Mouse (Mus musculus): ENCODE results near the gene Gatad2a. TPM values are rescaled to one million over a fixed set of nuclear protein-coding genes. Genes with fewer than 3 reads are reported as not detected.
A peak's percentile ranks its signal among the peaks of the same experiment; 100 is the strongest.
"Not testable (repeated sequence)": the region's sequence is repeated elsewhere in the genome, so short reads cannot be mapped to it uniquely, and the experiment has no call there.

Gatad2a gene
- polyA plus RNA-seq, 1 experiment from 2014 or later = 18.9 TPM

DNA sequence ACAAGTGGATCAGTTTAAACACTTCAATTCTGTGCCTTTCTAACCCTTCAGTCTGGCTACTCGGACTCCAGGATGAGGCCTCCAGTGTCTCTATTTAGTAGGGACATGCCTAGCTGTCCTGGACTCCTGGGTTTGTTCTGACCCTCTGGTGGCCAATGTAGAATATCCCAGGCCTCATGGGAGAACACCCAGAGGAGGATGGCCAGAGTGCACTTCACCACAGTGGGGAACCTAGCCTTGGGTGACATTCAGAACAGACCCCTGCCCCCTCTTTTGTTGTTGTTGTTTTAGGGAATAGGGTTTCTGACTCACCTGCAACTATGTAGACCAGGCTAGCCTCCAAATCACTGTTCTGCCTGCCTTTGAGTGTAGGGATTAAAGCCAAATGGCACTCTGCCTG lies 18.8 kb upstream of the Gatad2a start:
- 54% methylated on average over 1 of the region's 1 CpGs for WGBS (ENCODE audit: insufficient replicate concordance)
- peaks cover 17% of the 10 kb centered on the region for H3K36me3 ChIP-seq (ENCODE audit: control insufficient read depth, insufficient read depth)
- ATAC-seq (ENCODE audit: low read depth) = no peak

DNA sequence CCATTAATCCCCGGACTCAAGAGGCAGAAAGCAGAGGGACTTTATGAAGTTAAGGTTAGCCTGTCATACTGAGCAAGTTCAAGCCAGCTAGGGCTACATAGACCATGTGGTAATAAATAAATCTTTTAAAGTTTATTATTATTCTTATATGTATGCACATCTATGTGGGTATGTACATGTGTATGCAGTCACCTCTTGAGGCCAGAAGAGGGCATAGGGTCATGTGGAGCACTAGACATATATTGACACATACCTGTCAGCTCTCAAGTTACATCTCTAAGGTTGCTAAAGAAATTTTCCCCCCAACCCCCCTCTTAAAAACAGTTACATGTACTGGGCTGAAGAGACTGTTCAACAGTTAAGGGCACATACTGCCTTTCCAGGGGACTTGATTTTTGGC lies 16.6 kb upstream of the Gatad2a start:
- 79% methylated on average over 1 of the region's 1 CpGs for WGBS (ENCODE audit: insufficient replicate concordance)
- H3K4me1 ChIP-seq (ENCODE audit: control insufficient read depth, low read depth, low read length) = no peaks in the 10 kb centered on the region
- H3K4me3 ChIP-seq (ENCODE audit: low read depth, low read length) = no peak overlapping the region
- H3K27me3 ChIP-seq (ENCODE audit: control insufficient read depth, insufficient read depth, low read depth, low read length) = no peaks in the 10 kb centered on the region
- H3K27ac ChIP-seq (ENCODE audit: low read length) = no peak overlapping the region
- H3K9me3 ChIP-seq (replicated peaks; ENCODE audit: control insufficient read depth, low read length) = no peaks in the 10 kb centered on the region
- no peak for ATAC-seq (ENCODE audit: low read depth)
- no peaks in the 10 kb centered on the region for H3K36me3 ChIP-seq (ENCODE audit: control insufficient read depth, insufficient read depth)
- H3K9ac ChIP-seq (ENCODE audit: low read depth, low read length) = no peak overlapping the region
- no peak overlapping the region for H3K4me2 ChIP-seq (ENCODE audit: low read depth, low read length)

More for the DNA sequence above, 18.8 kb upstream of the Gatad2a start:
- Histone ChIP-seq H3K4me3 (ENCODE audit: low read depth, low read length) (no peak overlapping the region), H3K27me3 (ENCODE audit: control insufficient read depth, insufficient read depth, low read depth, low read length) (no peaks in the 10 kb centered on the region), H3K9me3 (replicated peaks; ENCODE audit: control insufficient read depth, low read length) (no peaks in the 10 kb centered on the region), H3K4me1 (ENCODE audit: control insufficient read depth, low read depth, low read length) (no peaks in the 10 kb centered on the region), H3K9ac (ENCODE audit: low read depth, low read length) (no peak overlapping the region), H3K4me2 (ENCODE audit: low read depth, low read length) (no peak overlapping the region), H3K27ac (ENCODE audit: low read length) (no peak overlapping the region)

DNA sequence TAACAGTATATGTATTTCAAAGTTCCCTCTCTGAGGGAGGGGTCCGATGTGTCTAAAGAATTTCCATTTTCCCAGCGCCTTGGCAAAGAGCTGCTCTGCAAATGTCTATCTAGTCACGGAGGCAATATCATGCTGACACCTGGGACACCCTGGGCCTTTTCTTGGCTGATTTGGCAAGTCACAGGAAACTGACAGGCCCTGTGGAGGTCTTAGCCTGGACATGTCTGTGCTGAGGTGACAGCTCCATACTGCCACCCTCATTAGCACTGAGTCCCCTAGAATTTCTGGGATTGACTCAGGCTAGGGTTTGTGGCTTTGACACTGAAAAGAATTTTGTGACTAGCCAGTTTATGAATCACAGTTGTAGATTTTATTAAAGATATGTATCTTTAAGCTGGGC lies 16.2 kb upstream of the Gatad2a start:
- no peak overlapping the region for H3K4me2 ChIP-seq (ENCODE audit: low read depth, low read length)
- H3K9me3 ChIP-seq (replicated peaks; ENCODE audit: control insufficient read depth, low read length) = no peaks in the 10 kb centered on the region
- H3K27ac ChIP-seq (ENCODE audit: low read length) = no peak overlapping the region
- no peaks in the 10 kb centered on the region for H3K4me1 ChIP-seq (ENCODE audit: control insufficient read depth, low read depth, low read length)
- ATAC-seq (ENCODE audit: low read depth) = no peak
- H3K9ac ChIP-seq (ENCODE audit: low read depth, low read length) = no peak overlapping the region
- no peak overlapping the region for H3K4me3 ChIP-seq (ENCODE audit: low read depth, low read length)
- WGBS (ENCODE audit: insufficient replicate concordance) = 41% methylated on average over 3 of the region's 3 CpGs
- H3K36me3 ChIP-seq (ENCODE audit: control insufficient read depth, insufficient read depth) = no peaks in the 10 kb centered on the region
- H3K27me3 ChIP-seq (ENCODE audit: control insufficient read depth, insufficient read depth, low read depth, low read length) = no peaks in the 10 kb centered on the region

DNA sequence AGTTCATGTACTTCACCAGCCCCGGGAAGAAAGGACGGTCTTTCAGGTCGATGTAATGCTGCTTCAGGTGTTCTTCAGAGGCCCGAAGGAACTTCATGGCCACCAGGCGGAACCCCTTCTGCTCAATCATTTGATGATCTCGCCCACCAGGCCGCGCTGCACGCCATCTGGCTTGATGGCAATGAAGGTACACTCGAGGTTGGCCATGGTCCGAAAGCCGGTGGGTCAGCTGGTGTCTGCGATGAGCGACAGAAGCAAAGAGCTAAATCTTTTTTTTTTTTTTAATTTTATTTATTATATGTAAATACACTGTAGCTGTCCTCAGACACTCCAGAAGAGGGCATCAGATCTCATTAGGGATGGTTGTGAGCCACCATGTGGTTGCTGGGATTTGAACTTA lies 14.6 kb upstream of the Gatad2a start:
- H3K4me3 ChIP-seq (ENCODE audit: low read depth, low read length); H3K4me2 ChIP-seq (ENCODE audit: low read depth, low read length); ATAC-seq (ENCODE audit: low read depth); H3K27me3 ChIP-seq (ENCODE audit: control insufficient read depth, insufficient read depth, low read depth, low read length); H3K36me3 ChIP-seq (ENCODE audit: control insufficient read depth, insufficient read depth); H3K9me3 ChIP-seq (replicated peaks; ENCODE audit: control insufficient read depth, low read length); H3K27ac ChIP-seq (ENCODE audit: low read length); H3K9ac ChIP-seq (ENCODE audit: low read depth, low read length); H3K4me1 ChIP-seq (ENCODE audit: control insufficient read depth, low read depth, low read length): not testable (repeated sequence)
- 82% methylated on average over 14 of the region's 14 CpGs for WGBS (ENCODE audit: insufficient replicate concordance)

DNA sequence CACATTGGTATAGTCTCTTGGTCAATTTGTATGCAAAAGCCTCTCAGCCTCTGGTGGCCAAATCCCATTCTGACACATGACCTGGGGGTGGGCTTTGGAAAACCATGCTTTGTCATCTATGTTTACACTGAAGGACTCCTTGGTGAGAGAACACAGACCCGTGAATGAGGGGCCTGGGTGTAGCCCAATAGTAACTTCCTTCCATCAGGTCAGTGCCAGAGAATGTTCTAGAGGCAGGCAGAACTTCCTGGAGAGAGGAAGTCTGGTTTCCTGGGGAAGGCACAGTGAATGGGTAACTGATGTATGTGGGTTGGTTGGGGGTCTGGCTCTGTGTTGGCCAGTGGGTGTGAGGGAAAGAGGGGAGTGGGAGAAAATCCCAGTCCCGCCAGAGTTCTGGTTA lies 9.0 kb upstream of the Gatad2a start:
- Histone ChIP-seq H3K9ac (ENCODE audit: low read depth, low read length) (no peak overlapping the region), H3K27me3 (ENCODE audit: control insufficient read depth, insufficient read depth, low read depth, low read length) (no peaks in the 10 kb centered on the region), H3K27ac (ENCODE audit: low read length) (no peak overlapping the region), H3K4me1 (ENCODE audit: control insufficient read depth, low read depth, low read length) (peaks cover 20% of the 10 kb centered on the region), H3K4me3 (ENCODE audit: low read depth, low read length) (no peak overlapping the region), H3K4me2 (ENCODE audit: low read depth, low read length) (no peak overlapping the region), H3K9me3 (replicated peaks; ENCODE audit: control insufficient read depth, low read length) (no peaks in the 10 kb centered on the region), H3K36me3 (ENCODE audit: control insufficient read depth, insufficient read depth) (no peaks in the 10 kb centered on the region)
- no peak for ATAC-seq (ENCODE audit: low read depth)
- whole genome bisulfite sequencing (ENCODE audit: insufficient replicate concordance) = 30% methylated on average over 2 of the region's 2 CpGs

DNA sequence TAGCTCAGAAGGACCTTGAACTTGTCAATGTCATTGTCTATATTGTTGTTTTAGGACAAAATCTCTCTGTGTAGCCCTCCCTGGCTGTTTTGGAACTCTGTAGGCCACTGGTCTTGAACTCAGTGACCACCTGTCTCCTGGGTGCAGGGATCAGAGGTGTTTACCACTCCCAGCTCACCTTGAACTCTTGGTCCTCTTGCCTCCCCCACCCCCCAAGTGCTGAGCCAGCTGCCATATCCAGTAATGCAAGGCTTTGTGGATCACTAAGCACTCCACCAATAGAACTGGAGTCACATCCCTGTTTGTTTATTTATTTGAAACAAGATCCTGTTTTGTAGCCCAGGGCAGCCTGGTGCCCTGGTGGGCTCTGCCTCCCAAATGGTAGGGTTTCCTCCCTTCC lies 8.2 kb upstream of the Gatad2a start:
- Histone ChIP-seq H3K4me1 (ENCODE audit: control insufficient read depth, low read depth, low read length) (peaks cover 20% of the 10 kb centered on the region), H3K4me3 (ENCODE audit: low read depth, low read length) (no peak overlapping the region), H3K9ac (ENCODE audit: low read depth, low read length) (no peak overlapping the region), H3K27me3 (ENCODE audit: control insufficient read depth, insufficient read depth, low read depth, low read length) (no peaks in the 10 kb centered on the region), H3K4me2 (ENCODE audit: low read depth, low read length) (no peak overlapping the region), H3K27ac (ENCODE audit: low read length) (no peak overlapping the region), H3K9me3 (replicated peaks; ENCODE audit: control insufficient read depth, low read length) (no peaks in the 10 kb centered on the region), H3K36me3 (ENCODE audit: control insufficient read depth, insufficient read depth) (no peaks in the 10 kb centered on the region)
- no peak for ATAC-seq (ENCODE audit: low read depth)

DNA sequence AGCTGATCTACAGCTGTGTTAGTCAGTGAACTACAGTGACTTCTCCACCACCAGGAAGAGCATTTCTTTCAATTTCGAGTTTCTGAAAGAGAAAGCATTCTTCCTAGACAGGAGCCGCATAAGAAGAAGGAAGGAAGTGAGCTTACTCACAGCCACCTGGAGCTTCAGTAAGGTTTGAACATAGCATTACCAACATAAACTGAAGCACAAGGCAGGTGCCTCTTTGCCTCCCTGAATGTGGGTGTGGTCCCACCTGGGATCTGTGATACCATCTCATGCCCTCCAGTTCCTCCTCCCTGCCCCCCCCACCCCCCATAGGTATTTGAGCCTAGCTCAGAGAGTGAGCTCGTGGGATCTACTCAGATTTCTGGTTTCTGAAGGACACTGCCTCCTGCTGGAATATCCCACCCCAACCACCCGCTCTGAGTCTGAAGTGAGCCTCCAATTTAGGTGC lies 7.0 kb upstream of the Gatad2a start:
- H3K4me2 ChIP-seq (ENCODE audit: low read depth, low read length) = no peak overlapping the region; the same call in 1 of the 2 replicates
- H3K27me3 ChIP-seq (ENCODE audit: control insufficient read depth, insufficient read depth, low read depth, low read length) = no peaks in the 10 kb centered on the region
- H3K9ac ChIP-seq (ENCODE audit: low read depth, low read length) = no peak overlapping the region
- WGBS (ENCODE audit: insufficient replicate concordance) = 41% methylated on average over 4 of the region's 4 CpGs
- H3K4me3 ChIP-seq (ENCODE audit: low read depth, low read length) = no peak overlapping the region
- H3K9me3 ChIP-seq (replicated peaks; ENCODE audit: control insufficient read depth, low read length) = no peaks in the 10 kb centered on the region
- ATAC-seq (ENCODE audit: low read depth) = no peak
- H3K36me3 ChIP-seq (ENCODE audit: control insufficient read depth, insufficient read depth) = no peaks in the 10 kb centered on the region
- no peak overlapping the region for H3K27ac ChIP-seq (ENCODE audit: low read length)
- peaks cover 20% of the 10 kb centered on the region for H3K4me1 ChIP-seq (ENCODE audit: control insufficient read depth, low read depth, low read length)

DNA sequence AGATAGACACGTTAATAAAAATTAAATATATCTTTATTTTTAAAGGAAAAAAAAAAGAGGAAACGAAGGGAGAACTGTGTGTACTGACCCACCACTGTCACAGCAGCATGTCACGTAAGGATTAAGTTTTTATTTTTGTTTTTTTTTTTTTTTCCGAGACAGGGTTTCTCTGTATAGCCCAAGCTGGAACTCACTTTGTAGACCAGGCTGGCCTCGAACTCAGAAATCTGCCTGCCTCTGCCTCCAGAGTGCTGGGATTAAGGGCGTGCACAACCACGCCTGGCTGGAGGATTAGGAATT lies 5.7 kb upstream of the Gatad2a start:
- 23% methylated on average over 7 of the region's 7 CpGs for WGBS (ENCODE audit: insufficient replicate concordance)
- H3K9ac ChIP-seq (ENCODE audit: low read depth, low read length); H3K36me3 ChIP-seq (ENCODE audit: control insufficient read depth, insufficient read depth); ATAC-seq (ENCODE audit: low read depth); H3K9me3 ChIP-seq (replicated peaks; ENCODE audit: control insufficient read depth, low read length); H3K27me3 ChIP-seq (ENCODE audit: control insufficient read depth, insufficient read depth, low read depth, low read length); H3K4me3 ChIP-seq (ENCODE audit: low read depth, low read length): not testable (repeated sequence)
- peak overlapping the region; percentile 71 for H3K4me2 ChIP-seq (ENCODE audit: low read depth, low read length)
- peaks cover 24% of the 10 kb centered on the region for H3K4me1 ChIP-seq (ENCODE audit: control insufficient read depth, low read depth, low read length)
- H3K27ac ChIP-seq (ENCODE audit: low read length) = peak overlapping the region; percentile 86; the same call in 1 of the 2 replicates

DNA sequence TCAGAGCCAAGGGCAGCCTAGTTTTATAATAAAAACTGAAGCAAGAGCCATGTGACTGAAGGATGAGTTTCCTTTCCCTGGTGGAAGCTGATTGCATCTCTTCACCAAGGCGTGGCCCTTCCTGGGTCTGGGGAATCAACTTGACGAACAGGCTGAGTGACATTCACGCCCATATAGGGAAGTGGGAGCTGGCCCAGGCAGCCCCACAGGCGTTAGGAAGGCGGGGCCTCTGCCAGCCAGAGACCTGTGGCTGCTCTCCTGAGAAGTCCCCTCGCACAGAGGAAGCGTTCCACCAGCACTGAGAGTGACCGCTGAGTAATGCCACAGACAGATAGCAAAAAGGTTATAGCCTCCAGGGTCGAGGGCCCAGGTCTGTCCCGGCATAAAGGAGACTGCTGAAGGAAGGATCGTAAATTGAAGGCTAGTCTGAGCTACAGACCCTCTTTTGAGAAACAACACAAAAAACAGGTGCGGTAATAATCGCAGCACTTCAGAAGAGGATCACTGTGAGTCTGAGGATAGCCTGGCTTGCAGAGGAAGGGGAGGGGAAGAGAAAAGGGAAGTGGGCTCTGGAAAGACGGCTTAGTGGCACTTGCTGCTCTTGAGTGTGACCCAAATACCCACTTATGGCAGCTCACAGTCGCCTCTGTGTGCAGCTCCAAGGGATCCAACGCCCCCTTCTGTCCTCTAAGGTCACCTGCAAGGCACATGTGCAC lies 5.2 kb upstream of the Gatad2a start:
- H3K4me3 ChIP-seq (ENCODE audit: low read depth, low read length) = peak overlapping the region; percentile 49
- ATAC-seq (ENCODE audit: low read depth) = peak; percentile 68
- H3K27me3 ChIP-seq (ENCODE audit: control insufficient read depth, insufficient read depth, low read depth, low read length) = no peaks in the 10 kb centered on the region
- no peaks in the 10 kb centered on the region for H3K9me3 ChIP-seq (replicated peaks; ENCODE audit: control insufficient read depth, low read length)
- H3K4me2 ChIP-seq (ENCODE audit: low read depth, low read length) = peak overlapping the region; percentile 71
- H3K27ac ChIP-seq (ENCODE audit: low read length) = peak overlapping the region; percentile 86
- H3K9ac ChIP-seq (ENCODE audit: low read depth, low read length) = peak overlapping the region; percentile 56
- H3K36me3 ChIP-seq (ENCODE audit: control insufficient read depth, insufficient read depth) = no peaks in the 10 kb centered on the region
- peaks cover 27% of the 10 kb centered on the region for H3K4me1 ChIP-seq (ENCODE audit: control insufficient read depth, low read depth, low read length)
- under 1% methylated on average over 16 of the region's 16 CpGs for WGBS (ENCODE audit: insufficient replicate concordance)

Data from liver, embryonic 16.5 days (tissue).